Mouse (Mus musculus) cortical plate, adult 2 months (tissue): ENCODE data around the gene Acvr2b. TPM values are rescaled to one million over a fixed set of nuclear protein-coding genes. Genes with fewer than 3 reads are reported as not detected.
A peak's percentile ranks its signal among the peaks of the same experiment; 100 is the strongest.

Experiments used
- H3K27ac ChIP-seq: fragments of 200-500 bp; 2 replicates; pipeline ENCODE4 v1.5.1; 2012; ENCODE audit warnings: low read length, control low read depth, inconsistent platforms; ENCODE audit not compliant: insufficient read depth
- H3K4me1 ChIP-seq: fragments of 200-500 bp; 2 replicates; pipeline ENCODE4 v1.6.1; 2011; ENCODE audit warnings: low read length; ENCODE audit not compliant: control insufficient read depth, insufficient read depth
- H3K4me3 ChIP-seq: fragments of 200-500 bp; 2 replicates; pipeline ENCODE4 v1.5.1; 2011; ENCODE audit warnings: mild to moderate bottlenecking, low read length, control low read depth; ENCODE audit not compliant: insufficient read depth
- CTCF ChIP-seq: fragments of 200-500 bp; IDR thresholded peaks from 2 replicates; pipeline ENCODE4 v1.5.1; 2011; ENCODE audit warnings: mild to moderate bottlenecking, control low read depth, low read length; ENCODE audit not compliant: insufficient read depth; ENCODE audit errors: extremely low read depth
- POLR2A ChIP-seq: fragments of 200-500 bp; IDR thresholded peaks from 2 replicates; pipeline ENCODE4 v1.6.1; 2011; ENCODE audit warnings: mild to moderate bottlenecking, low read length, control low read depth; ENCODE audit not compliant: insufficient read depth; ENCODE audit errors: extremely low read depth
- polyA plus RNA-seq: library from polyadenylated mRNA; depleted of rRNA; stranded (reverse); fragments of >200 nt; gene quantifications from 2 replicates; pipeline ENCODE4 v1.2.3, GENCODE M21; 2012

Gene Acvr2b
- polyA plus RNA-seq, 1 experiment: 5.8 TPM

GRCm38 (mm10) chr9:119403236-119403641, 1.3 kb downstream of the Acvr2b start:
- Histone ChIP-seq H3K4me3 (peak overlapping the region; percentile 53), H3K27ac (no peak overlapping the region), H3K4me1 (peaks cover 4% of the 10 kb centered on the region; the same call in 1 of the 2 replicates)
- no peak for TF ChIP-seq POLR2A
- no peak for TF ChIP-seq CTCF

GRCm38 (mm10) chr9:119404090-119404489, 2.2 kb downstream of the Acvr2b start:
- TF ChIP-seq POLR2A (no peak), CTCF (no peak)
- Histone ChIP-seq H3K4me3 (peak overlapping the region; percentile 53; the same call in 1 of the 2 replicates), H3K4me1 (peaks cover 6% of the 10 kb centered on the region; the same call in 1 of the 2 replicates), H3K27ac (no peak overlapping the region)

GRCm38 (mm10) chr9:119407884-119408283, 6.0 kb downstream of the Acvr2b start:
- Histone ChIP-seq H3K27ac (no peak overlapping the region), H3K4me3 (no peak overlapping the region), H3K4me1 (peaks cover 8% of the 10 kb centered on the region; the same call in 1 of the 2 replicates)
- TF ChIP-seq CTCF: no peak
- no peak for TF ChIP-seq POLR2A

GRCm38 (mm10) chr9:119408898-119409664, 7.2 kb downstream of the Acvr2b start:
- Histone ChIP-seq H3K4me1 (peaks cover 4% of the 10 kb centered on the region; the same call in 1 of the 2 replicates), H3K27ac (0 out of 2 replicates have a peak overlapping the region, but pooled peaks have one; percentile 16), H3K4me3 (no peak overlapping the region)
- TF ChIP-seq POLR2A (no peak), CTCF (no peak)

GRCm38 (mm10) chr9:119409864-119410263, 7.9 kb downstream of the Acvr2b start:
- Histone ChIP-seq H3K27ac (no peak overlapping the region), H3K4me3 (no peak overlapping the region), H3K4me1 (0 out of 2 replicates have a peak, but pooled peaks cover 4% of the 10 kb centered on the region)
- TF ChIP-seq CTCF: no peak
- TF ChIP-seq POLR2A: no peak

- no peaks in the 10 kb centered on the region; the same call in 1 of the 2 replicates for H3K4me1 ChIP-seq
- TF ChIP-seq POLR2A: no peak
- no peak for TF ChIP-seq CTCF
- H3K27ac ChIP-seq: no peak overlapping the region
- no peak overlapping the region for H3K4me3 ChIP-seq
Measured at GRCm38 (mm10) chr9:119418025-119418424, 16.1 kb downstream of the Acvr2b start.

GRCm38 (mm10) chr9:119419852-119420438, 18.0 kb downstream of the Acvr2b start:
- TF ChIP-seq POLR2A: no peak
- Histone ChIP-seq H3K27ac (no peak overlapping the region), H3K4me3 (no peak overlapping the region), H3K4me1 (peaks cover under 1% of the 10 kb centered on the region; the same call in 1 of the 2 replicates)

- Histone ChIP-seq H3K4me1 (0 out of 2 replicates have a peak, but pooled peaks cover 2% of the 10 kb centered on the region), H3K4me3 (no peak overlapping the region), H3K27ac (no peak overlapping the region)
- no peak for TF ChIP-seq CTCF
- no peak for TF ChIP-seq POLR2A
Measured at GRCm38 (mm10) chr9:119425217-119425975, 23.5 kb downstream of the Acvr2b start.

- TF ChIP-seq POLR2A: no peak
- Histone ChIP-seq H3K4me3 (no peak overlapping the region), H3K4me1 (0 out of 2 replicates have a peak, but pooled peaks cover 2% of the 10 kb centered on the region), H3K27ac (no peak overlapping the region)
Measured at GRCm38 (mm10) chr9:119425976-119426415, 24.1 kb downstream of the Acvr2b start.
